Mouse (Mus musculus) limb, embryonic 11.5 days (tissue): Measurements from ENCODE around the gene Gm5475. TPM values are rescaled to one million over a fixed set of nuclear protein-coding genes. Genes with fewer than 3 reads are reported as not detected.

Source experiments
- ATAC-seq: fragments of 200-750 bp; cut with Nextera tagmentation; 2 replicates; pipeline ENCODE4 v1.8.0; 2017; ENCODE audit warnings: low read depth; ENCODE audit not compliant: insufficient number of reproducible peaks, low FRiP score, low TSS enrichment
- DNase-seq: peaks from one replicate; pipeline ENCODE4 v3.0.0-alpha.2; 2015; ENCODE audit warnings: low spot score
- H3K27ac ChIP-seq: fragments of 300-500 bp; sonication (generic); replicated peaks from 2 replicates; pipeline ENCODE4 v1.5.1; 2014; ENCODE audit warnings: low read depth, mild to moderate bottlenecking, low read length
- H3K27me3 ChIP-seq: fragments of 300-500 bp; sonication (generic); 2 replicates; pipeline ENCODE4 v1.6.1; 2014; ENCODE audit warnings: mild to moderate bottlenecking, low read length, mixed read lengths; ENCODE audit not compliant: control insufficient read depth, insufficient read depth
- H3K36me3 ChIP-seq: fragments of 300-500 bp; sonication (generic); 2 replicates; pipeline ENCODE4 v1.6.1; 2014; ENCODE audit warnings: mild to moderate bottlenecking, low read length, moderate library complexity, mixed read lengths; ENCODE audit not compliant: control insufficient read depth, insufficient read depth
- H3K4me1 ChIP-seq: fragments of 300-500 bp; sonication (generic); 2 replicates; pipeline ENCODE4 v1.6.1; 2014; ENCODE audit warnings: low read length, mixed read lengths; ENCODE audit not compliant: control insufficient read depth, insufficient read depth
- H3K4me2 ChIP-seq: fragments of 300-500 bp; sonication (generic); 2 replicates; pipeline ENCODE4 v1.6.1; 2014; ENCODE audit warnings: low read depth, mild to moderate bottlenecking, moderate library complexity; ENCODE audit not compliant: severe bottlenecking
- H3K4me3 ChIP-seq: fragments of 300-500 bp; sonication (generic); 2 replicates; pipeline ENCODE4 v1.5.1; 2014; ENCODE audit warnings: low read depth, low read length
- H3K9ac ChIP-seq: fragments of 300-500 bp; sonication (generic); 2 replicates; pipeline ENCODE4 v1.6.1; 2014; ENCODE audit warnings: mild to moderate bottlenecking, low read length
- H3K9me3 ChIP-seq: fragments of 300-500 bp; sonication (generic); 2 replicates; pipeline ENCODE4 v1.6.1; 2016; ENCODE audit warnings: low read length; ENCODE audit not compliant: control insufficient read depth
- WGBS: fragments of 180-500 bp; shearing (Covaris S2); extraction: QIAGEN DNeasy Blood & Tissue Kit; methylation state at CpG from one replicate; pipeline ENCODE4 v1.1.7; 2014; 5-methylcytosine and 5-hydroxymethylcytosine counted together
- polyA plus RNA-seq: library from polyadenylated mRNA; unstranded; fragments of >200 nt; fragmentation: Nextera tagmentation; extraction: Ambion mirVana; gene quantifications from 2 replicates; pipeline ENCODE4 v1.2.1, GENCODE M21; 2014

Gm5475 gene
- polyA plus RNA-seq, 1 experiment from 2014 or later: not detected

DNA sequence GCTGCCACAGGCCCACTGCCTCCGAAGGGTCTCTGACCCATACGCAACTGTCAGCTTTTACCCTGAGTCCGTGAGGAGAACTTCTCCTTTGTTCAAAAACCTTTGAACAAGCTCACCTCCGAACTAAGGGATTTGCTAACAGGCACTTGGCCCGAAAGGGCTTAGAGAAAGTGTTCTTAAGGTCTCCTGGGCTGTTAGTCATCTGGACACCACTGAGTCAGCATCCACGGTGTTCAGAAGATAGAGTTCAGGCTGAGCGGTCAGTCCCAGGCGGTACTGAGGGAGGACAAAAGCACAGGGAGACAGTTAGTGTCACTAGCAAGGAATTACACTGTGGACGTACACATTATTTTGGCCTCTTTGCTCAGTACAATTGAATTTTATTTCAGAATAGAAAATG lies 33.1 kb upstream of the Gm5475 start:
- Histone ChIP-seq H3K9me3 (no peaks in the 10 kb centered on the region), H3K36me3 (0 out of 2 replicates have a peak, but pooled peaks cover 2% of the 10 kb centered on the region), H3K27me3 (no peaks in the 10 kb centered on the region), H3K9ac (no peak overlapping the region), H3K4me1 (0 out of 2 replicates have a peak, but pooled peaks cover 2% of the 10 kb centered on the region), H3K4me3 (no peak overlapping the region), H3K27ac (no peak overlapping the region), H3K4me2 (no peak overlapping the region)
- ATAC-seq (no peak), DNase-seq (no peak)
- 70% methylated on average over 9 of the region's 9 CpGs for WGBS

- DNase-seq: no peak
- H3K4me3 ChIP-seq: no peak overlapping the region
- peaks cover 6% of the 10 kb centered on the region for H3K36me3 ChIP-seq
- no peak for ATAC-seq
- no peak overlapping the region for H3K27ac ChIP-seq
- no peaks in the 10 kb centered on the region for H3K27me3 ChIP-seq
- no peaks in the 10 kb centered on the region for H3K9me3 ChIP-seq
- H3K4me1 ChIP-seq: 0 out of 2 replicates have a peak, but pooled peaks cover 2% of the 10 kb centered on the region
- H3K9ac ChIP-seq: no peak overlapping the region
- WGBS: 78% methylated on average over 7 of the region's 7 CpGs
- H3K4me2 ChIP-seq: no peak overlapping the region
These were observed 30.9 kb upstream of the Gm5475 start for GRCm38 (mm10) chr15:100391066-100391465.

DNA sequence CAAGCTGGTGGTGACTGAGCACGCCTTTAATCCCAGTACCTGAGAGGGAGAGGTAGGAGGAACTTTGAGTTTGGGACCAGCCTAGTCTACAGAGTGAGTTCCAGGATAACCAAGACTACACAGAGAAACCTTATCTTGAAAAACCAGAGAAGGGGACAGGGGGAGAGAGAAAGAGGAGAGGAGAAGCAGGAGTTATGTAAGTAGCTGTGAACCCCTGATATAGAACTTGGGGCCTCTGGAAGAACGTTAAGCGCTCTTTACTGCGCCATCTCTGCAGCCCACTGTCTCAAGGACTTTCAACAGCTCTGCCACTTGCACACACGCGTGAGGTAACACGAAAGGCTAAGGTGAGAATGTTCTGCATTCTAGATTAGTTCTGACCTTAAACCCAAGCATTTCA lies 30.3 kb upstream of the Gm5475 start:
- peaks cover 8% of the 10 kb centered on the region for H3K36me3 ChIP-seq
- H3K9ac ChIP-seq: no peak overlapping the region
- ATAC-seq (no peak), DNase-seq (no peak)
- WGBS: 93% methylated on average over 7 of the region's 7 CpGs
- 0 out of 2 replicates have a peak, but pooled peaks cover 2% of the 10 kb centered on the region for H3K4me1 ChIP-seq
- no peaks in the 10 kb centered on the region for H3K9me3 ChIP-seq
- no peak overlapping the region for H3K4me2 ChIP-seq
- no peak overlapping the region for H3K4me3 ChIP-seq
- H3K27ac ChIP-seq: no peak overlapping the region
- H3K27me3 ChIP-seq: no peaks in the 10 kb centered on the region

GRCm38 (mm10) chr15:100393016-100393415 lies 28.9 kb upstream of the Gm5475 start:
- Histone ChIP-seq H3K4me1 (0 out of 2 replicates have a peak, but pooled peaks cover 2% of the 10 kb centered on the region), H3K36me3 (peaks cover 10% of the 10 kb centered on the region)
- 81% methylated on average over 11 of the region's 11 CpGs for whole genome bisulfite sequencing

GRCm38 (mm10) chr15:100395561-100395960 lies 26.4 kb upstream of the Gm5475 start:
- Histone ChIP-seq H3K9me3 (no peaks in the 10 kb centered on the region), H3K27ac (no peak overlapping the region), H3K36me3 (peaks cover 26% of the 10 kb centered on the region), H3K4me3 (no peak overlapping the region), H3K27me3 (no peaks in the 10 kb centered on the region), H3K4me2 (no peak overlapping the region), H3K4me1 (no peaks in the 10 kb centered on the region), H3K9ac (no peak overlapping the region)
- WGBS: 97% methylated on average over 3 of the region's 3 CpGs
- DNase-seq: no peak
- ATAC-seq: no peak

More at GRCm38 (mm10) chr15:100393016-100393415, 28.9 kb upstream of the Gm5475 start:
- Histone ChIP-seq H3K9me3 (no peaks in the 10 kb centered on the region), H3K27ac (no peak overlapping the region), H3K4me3 (no peak overlapping the region), H3K9ac (no peak overlapping the region), H3K4me2 (no peak overlapping the region), H3K27me3 (no peaks in the 10 kb centered on the region)
- ATAC-seq (no peak), DNase-seq (no peak)

- no peaks in the 10 kb centered on the region for H3K4me1 ChIP-seq
- DNase-seq: no peak
- 91% methylated on average over 16 of the region's 16 CpGs for WGBS
- peaks cover 32% of the 10 kb centered on the region for H3K36me3 ChIP-seq
- no peak overlapping the region for H3K9ac ChIP-seq
- no peaks in the 10 kb centered on the region for H3K27me3 ChIP-seq
- H3K27ac ChIP-seq: no peak overlapping the region
- H3K4me2 ChIP-seq: no peak overlapping the region
- no peak overlapping the region for H3K4me3 ChIP-seq
- ATAC-seq: no peak
- no peaks in the 10 kb centered on the region for H3K9me3 ChIP-seq
These were observed 21.2 kb upstream of the Gm5475 start for GRCm38 (mm10) chr15:100400592-100401250.

GRCm38 (mm10) chr15:100401811-100402210 lies 20.1 kb upstream of the Gm5475 start:
- no peak for DNase-seq
- Histone ChIP-seq H3K27me3 (no peaks in the 10 kb centered on the region), H3K27ac (no peak overlapping the region), H3K9me3 (no peaks in the 10 kb centered on the region), H3K4me3 (no peak overlapping the region), H3K9ac (no peak overlapping the region), H3K4me2 (no peak overlapping the region), H3K36me3 (peaks cover 30% of the 10 kb centered on the region), H3K4me1 (no peaks in the 10 kb centered on the region)
- WGBS: 90% methylated on average over 4 of the region's 4 CpGs
- no peak for ATAC-seq

DNA sequence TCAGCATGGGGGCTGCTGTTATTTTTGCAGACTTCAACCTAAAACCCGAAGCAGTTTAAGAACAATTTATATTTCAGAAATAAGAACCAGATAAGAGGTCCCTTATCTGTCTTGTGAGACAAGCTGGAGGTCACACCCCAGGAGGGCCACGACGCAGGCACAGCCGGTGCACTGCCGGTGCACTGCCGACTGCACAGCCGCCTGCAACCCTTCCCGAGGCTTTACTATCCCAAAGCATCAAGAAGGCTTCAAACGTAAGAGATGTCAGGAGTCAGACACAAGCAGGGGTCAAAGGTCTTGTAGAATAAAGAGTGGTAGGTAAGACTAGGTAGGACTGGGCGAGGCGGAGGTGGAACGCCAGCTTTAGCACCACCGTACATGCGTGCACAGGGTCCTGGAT lies 19.6 kb upstream of the Gm5475 start:
- no peaks in the 10 kb centered on the region for H3K27me3 ChIP-seq
- no peak overlapping the region for H3K9ac ChIP-seq
- no peak for DNase-seq
- no peak for ATAC-seq
- WGBS: 91% methylated on average over 14 of the region's 14 CpGs
- H3K27ac ChIP-seq: no peak overlapping the region
- H3K4me3 ChIP-seq: no peak overlapping the region
- H3K36me3 ChIP-seq: peaks cover 31% of the 10 kb centered on the region
- H3K9me3 ChIP-seq: no peaks in the 10 kb centered on the region
- no peaks in the 10 kb centered on the region for H3K4me1 ChIP-seq
- no peak overlapping the region for H3K4me2 ChIP-seq

GRCm38 (mm10) chr15:100402798-100403197 lies 19.1 kb upstream of the Gm5475 start:
- H3K9me3 ChIP-seq: no peaks in the 10 kb centered on the region
- 82% methylated on average over 4 of the region's 4 CpGs for WGBS
- no peak for ATAC-seq
- no peaks in the 10 kb centered on the region for H3K27me3 ChIP-seq
- no peak overlapping the region for H3K9ac ChIP-seq
- H3K27ac ChIP-seq: no peak overlapping the region
- peaks cover 31% of the 10 kb centered on the region for H3K36me3 ChIP-seq
- no peak overlapping the region for H3K4me3 ChIP-seq
- H3K4me1 ChIP-seq: no peaks in the 10 kb centered on the region
- H3K4me2 ChIP-seq: no peak overlapping the region
- no peak for DNase-seq
